Mouse (Mus musculus): ENCODE data around the gene Lyzl6. TPM values are rescaled to one million over a fixed set of nuclear protein-coding genes. Genes with fewer than 3 reads are reported as not detected.

Lyzl6 gene
- polyA plus RNA-seq, 1 experiment from 2014 or later, result not detected

GRCm38 (mm10) chr11:103666907-103667426, 28.3 kb upstream of the Lyzl6 start:
- no peak overlapping the region for H3K4me2 ChIP-seq (replicated peaks; ENCODE audit: low read depth)
- no peaks in the 10 kb centered on the region for H3K9me3 ChIP-seq (ENCODE audit: control insufficient read depth)
- no peaks in the 10 kb centered on the region for H3K4me1 ChIP-seq (replicated peaks; ENCODE audit: control insufficient read depth, insufficient read depth, low read length)
- H3K4me3 ChIP-seq (ENCODE audit: low read depth, low read length), result no peak overlapping the region
- no peak overlapping the region for H3K9ac ChIP-seq (ENCODE audit: low read depth, low read length)
- H3K27me3 ChIP-seq (replicated peaks; ENCODE audit: control insufficient read depth, insufficient read depth, low read length), result no peaks in the 10 kb centered on the region
- no peak overlapping the region for H3K27ac ChIP-seq (ENCODE audit: low read depth, low read length)
- H3K36me3 ChIP-seq (ENCODE audit: control insufficient read depth, insufficient read depth), result no peaks in the 10 kb centered on the region
- 66% methylated on average over 13 of the region's 13 CpGs for WGBS
- no peak for TF ChIP-seq CTCF (IDR thresholded peaks at IDR 0.05; ENCODE audit: low read depth)
- ATAC-seq, result no peak

- Histone ChIP-seq H3K4me1 (replicated peaks; ENCODE audit: control insufficient read depth, insufficient read depth, low read length) (no peaks in the 10 kb centered on the region), H3K36me3 (ENCODE audit: control insufficient read depth, insufficient read depth) (no peaks in the 10 kb centered on the region), H3K4me2 (replicated peaks; ENCODE audit: low read depth) (no peak overlapping the region), H3K9me3 (ENCODE audit: control insufficient read depth) (no peaks in the 10 kb centered on the region), H3K27ac (ENCODE audit: low read depth, low read length) (no peak overlapping the region), H3K9ac (ENCODE audit: low read depth, low read length) (no peak overlapping the region), H3K27me3 (replicated peaks; ENCODE audit: control insufficient read depth, insufficient read depth, low read length) (no peaks in the 10 kb centered on the region), H3K4me3 (ENCODE audit: low read depth, low read length) (no peak overlapping the region)
- WGBS, result 38% methylated on average over 10 of the region's 10 CpGs
- TF ChIP-seq CTCF (IDR thresholded peaks at IDR 0.05; ENCODE audit: low read depth), result no peak
- no peak for ATAC-seq
Measured at GRCm38 (mm10) chr11:103666181-103666906, 27.7 kb upstream of the Lyzl6 start.

- WGBS, result 67% methylated on average over 1 of the region's 1 CpGs
- H3K9me3 ChIP-seq (ENCODE audit: control insufficient read depth), result no peaks in the 10 kb centered on the region
- no peak overlapping the region for H3K4me3 ChIP-seq (ENCODE audit: low read depth, low read length)
- no peaks in the 10 kb centered on the region for H3K4me1 ChIP-seq (replicated peaks; ENCODE audit: control insufficient read depth, insufficient read depth, low read length)
- H3K27ac ChIP-seq (ENCODE audit: low read depth, low read length), result no peak overlapping the region
- no peak for TF ChIP-seq CTCF (IDR thresholded peaks at IDR 0.05; ENCODE audit: low read depth)
- H3K9ac ChIP-seq (ENCODE audit: low read depth, low read length), result no peak overlapping the region
- ATAC-seq, result no peak
- H3K27me3 ChIP-seq (replicated peaks; ENCODE audit: control insufficient read depth, insufficient read depth, low read length), result no peaks in the 10 kb centered on the region
- H3K36me3 ChIP-seq (ENCODE audit: control insufficient read depth, insufficient read depth), result no peaks in the 10 kb centered on the region
- H3K4me2 ChIP-seq (replicated peaks; ENCODE audit: low read depth), result no peak overlapping the region
Measured at GRCm38 (mm10) chr11:103665695-103666094, 27.0 kb upstream of the Lyzl6 start.

GRCm38 (mm10) chr11:103663119-103663518, 24.4 kb upstream of the Lyzl6 start:
- no peak for TF ChIP-seq CTCF (IDR thresholded peaks at IDR 0.05; ENCODE audit: low read depth)
- ATAC-seq, result no peak
- WGBS, result 77% methylated on average over 8 of the region's 8 CpGs

GRCm38 (mm10) chr11:103662546-103662945, 23.9 kb upstream of the Lyzl6 start:
- Histone ChIP-seq H3K36me3 (ENCODE audit: control insufficient read depth, insufficient read depth) (no peaks in the 10 kb centered on the region), H3K4me3 (ENCODE audit: low read depth, low read length) (no peak overlapping the region), H3K27me3 (replicated peaks; ENCODE audit: control insufficient read depth, insufficient read depth, low read length) (no peaks in the 10 kb centered on the region), H3K9ac (ENCODE audit: low read depth, low read length) (no peak overlapping the region), H3K4me2 (replicated peaks; ENCODE audit: low read depth) (no peak overlapping the region), H3K27ac (ENCODE audit: low read depth, low read length) (no peak overlapping the region), H3K4me1 (replicated peaks; ENCODE audit: control insufficient read depth, insufficient read depth, low read length) (no peaks in the 10 kb centered on the region), H3K9me3 (ENCODE audit: control insufficient read depth) (no peaks in the 10 kb centered on the region)
- ATAC-seq, result no peak
- 69% methylated on average over 5 of the region's 5 CpGs for WGBS
- TF ChIP-seq CTCF (IDR thresholded peaks at IDR 0.05; ENCODE audit: low read depth), result no peak

More at GRCm38 (mm10) chr11:103663119-103663518, 24.4 kb upstream of the Lyzl6 start:
- Histone ChIP-seq H3K27ac (ENCODE audit: low read depth, low read length) (no peak overlapping the region), H3K4me1 (replicated peaks; ENCODE audit: control insufficient read depth, insufficient read depth, low read length) (no peaks in the 10 kb centered on the region), H3K9ac (ENCODE audit: low read depth, low read length) (no peak overlapping the region), H3K4me2 (replicated peaks; ENCODE audit: low read depth) (no peak overlapping the region), H3K4me3 (ENCODE audit: low read depth, low read length) (no peak overlapping the region), H3K36me3 (ENCODE audit: control insufficient read depth, insufficient read depth) (no peaks in the 10 kb centered on the region), H3K27me3 (replicated peaks; ENCODE audit: control insufficient read depth, insufficient read depth, low read length) (no peaks in the 10 kb centered on the region), H3K9me3 (ENCODE audit: control insufficient read depth) (no peaks in the 10 kb centered on the region)

- H3K27me3 ChIP-seq (replicated peaks; ENCODE audit: control insufficient read depth, insufficient read depth, low read length), result no peaks in the 10 kb centered on the region
- ATAC-seq, result no peak
- H3K4me2 ChIP-seq (replicated peaks; ENCODE audit: low read depth), result no peak overlapping the region
- H3K27ac ChIP-seq (ENCODE audit: low read depth, low read length), result no peak overlapping the region
- H3K36me3 ChIP-seq (ENCODE audit: control insufficient read depth, insufficient read depth), result no peaks in the 10 kb centered on the region
- no peaks in the 10 kb centered on the region for H3K9me3 ChIP-seq (ENCODE audit: control insufficient read depth)
- H3K4me3 ChIP-seq (ENCODE audit: low read depth, low read length), result no peak overlapping the region
- TF ChIP-seq CTCF (IDR thresholded peaks at IDR 0.05; ENCODE audit: low read depth), result no peak
- H3K4me1 ChIP-seq (replicated peaks; ENCODE audit: control insufficient read depth, insufficient read depth, low read length), result no peaks in the 10 kb centered on the region
- H3K9ac ChIP-seq (ENCODE audit: low read depth, low read length), result no peak overlapping the region
- 59% methylated on average over 4 of the region's 4 CpGs for WGBS
Measured at GRCm38 (mm10) chr11:103661863-103662262, 23.2 kb upstream of the Lyzl6 start.
